Mouse (Mus musculus): ENCODE measurements around the gene Nfix.

Nfix gene

GRCm38 (mm10) chr8:84702963-84703465, 97.1 kb downstream of the Nfix start:
- CTCF ChIA-PET = interaction anchor here (0.6 kb wide), 1 partner anchor 125 kb away, joined by 4 read pairs; no protein-coding TSS in a partner anchor

- CTCF ChIA-PET = interaction anchor here (0.6 kb wide), 1 partner anchor 126 kb away, joined by 4 read pairs; no protein-coding TSS in a partner anchor
Measured at GRCm38 (mm10) chr8:84702561-84702960, 97.6 kb downstream of the Nfix start.

- CTCF ChIA-PET = no interaction called here
Measured at GRCm38 (mm10) chr8:84700941-84701911, 98.9 kb downstream of the Nfix start, which contains the start of gene Lyl1. TSS of gene Lyl1 (plus strand) at chr8:84701457.

DNA sequence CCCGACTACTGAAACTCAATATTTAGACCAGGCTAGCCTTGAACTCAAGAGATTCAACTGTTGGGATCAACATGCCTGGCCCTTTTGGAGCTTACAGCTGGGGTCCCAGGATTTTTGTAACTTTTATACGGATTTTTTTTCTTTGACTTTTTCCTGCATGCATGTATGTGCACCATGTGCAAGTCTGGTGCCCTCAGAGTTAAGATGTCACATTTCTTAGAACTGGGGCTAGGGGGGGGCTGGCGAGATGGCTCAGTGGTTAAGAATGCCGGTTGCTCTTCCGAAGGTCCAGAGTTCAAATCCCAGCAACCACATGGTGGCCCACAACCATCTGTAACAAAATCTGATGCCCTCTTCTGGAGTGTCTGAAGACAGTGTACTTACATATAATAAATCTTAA, 99.6 kb downstream of the Nfix start:
- CTCF ChIA-PET = no interaction called here

- CTCF ChIA-PET = interaction anchor here (0.9 kb wide), 1 partner anchor 8 kb away, joined by 3 read pairs; no protein-coding TSS in a partner anchor
Measured at GRCm38 (mm10) chr8:84699861-84700322, 100.3 kb downstream of the Nfix start.

GRCm38 (mm10) chr8:84698929-84699401, 101.2 kb downstream of the Nfix start:
- CTCF ChIA-PET = interaction anchor here (0.6 to 0.9 kb wide), 4 partner anchors 9 to 805 kb away, joined by 3 to 4 read pairs (median 3); no protein-coding TSS in a partner anchor

- CTCF ChIA-PET = interaction anchor here (0.6 kb wide), 1 partner anchor 82 kb away, joined by 4 read pairs; no protein-coding TSS in a partner anchor
Measured at GRCm38 (mm10) chr8:84698288-84698687, 101.9 kb downstream of the Nfix start.

DNA sequence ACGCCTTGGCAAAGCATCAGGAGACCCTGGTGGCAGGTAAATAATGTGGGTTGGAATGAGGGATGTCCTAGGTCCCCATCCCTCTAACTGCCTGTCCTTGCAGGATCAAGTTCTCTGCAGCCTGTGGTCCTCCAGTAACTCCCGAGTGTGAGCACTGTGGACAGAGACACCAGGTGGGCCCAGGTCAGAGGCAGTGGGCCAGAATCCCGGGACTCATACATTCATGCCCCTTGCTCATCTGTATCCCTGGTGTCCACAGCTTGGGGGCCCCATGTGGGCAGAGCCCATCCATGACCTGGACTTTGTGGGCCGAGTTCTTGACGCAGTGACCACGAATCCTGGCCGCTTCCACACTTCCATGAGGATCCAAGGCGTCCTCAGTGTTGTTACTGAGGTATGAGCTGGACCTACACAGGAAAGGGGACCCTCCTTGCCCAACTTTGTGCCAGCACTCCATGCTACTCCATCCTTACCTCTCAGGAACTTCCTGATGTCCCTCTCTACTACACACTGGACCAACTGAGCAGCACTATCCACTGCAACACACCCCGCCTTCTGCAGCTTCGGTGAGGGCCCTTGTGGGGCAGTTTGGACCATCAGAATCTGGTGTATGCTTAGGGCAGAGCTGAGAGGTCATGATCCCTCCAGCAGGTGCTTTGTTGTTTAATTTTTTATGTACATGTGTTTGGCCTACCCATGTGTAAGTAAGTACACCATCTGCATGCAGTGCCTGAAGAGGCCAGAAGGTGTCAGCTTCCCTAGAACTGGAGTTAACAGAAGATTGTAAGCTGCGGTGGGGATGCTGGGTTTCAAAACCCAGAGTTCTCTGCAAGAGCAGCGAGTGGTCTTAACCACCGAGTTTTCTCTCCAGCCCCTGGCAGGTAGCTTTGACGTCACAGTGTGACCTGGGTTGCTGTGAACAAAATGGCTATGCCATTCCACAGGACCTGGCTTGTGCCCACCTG, 102.7 kb downstream of the Nfix start:
- CTCF ChIA-PET = interaction anchor here (0.5 kb wide), 1 partner anchor 143 kb away, joined by 11 read pairs; the partner anchor contains the start of gene Rad23a

DNA sequence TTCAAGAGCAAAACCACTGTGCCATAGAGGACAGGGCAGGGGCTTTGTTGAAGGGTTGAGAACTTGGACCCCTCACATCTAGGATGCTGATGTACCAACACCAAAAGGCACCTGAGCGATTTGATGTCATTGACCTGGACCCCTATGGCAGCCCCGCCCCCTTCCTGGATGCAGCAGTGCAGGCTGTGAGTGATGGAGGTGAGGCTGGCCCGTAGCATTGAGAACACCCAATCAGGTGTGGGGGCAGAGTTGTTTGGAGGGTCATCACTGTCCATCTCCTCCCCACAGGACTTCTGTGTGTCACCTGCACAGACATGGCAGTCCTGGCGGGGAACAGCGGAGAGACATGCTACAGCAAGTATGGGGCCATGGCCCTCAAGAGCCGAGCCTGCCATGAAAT, 105.0 kb downstream of the Nfix start:
- CTCF ChIA-PET = interaction anchor here (1.0 kb wide), 1 partner anchor 13 kb away, joined by 5 read pairs; no protein-coding TSS in a partner anchor

DNA sequence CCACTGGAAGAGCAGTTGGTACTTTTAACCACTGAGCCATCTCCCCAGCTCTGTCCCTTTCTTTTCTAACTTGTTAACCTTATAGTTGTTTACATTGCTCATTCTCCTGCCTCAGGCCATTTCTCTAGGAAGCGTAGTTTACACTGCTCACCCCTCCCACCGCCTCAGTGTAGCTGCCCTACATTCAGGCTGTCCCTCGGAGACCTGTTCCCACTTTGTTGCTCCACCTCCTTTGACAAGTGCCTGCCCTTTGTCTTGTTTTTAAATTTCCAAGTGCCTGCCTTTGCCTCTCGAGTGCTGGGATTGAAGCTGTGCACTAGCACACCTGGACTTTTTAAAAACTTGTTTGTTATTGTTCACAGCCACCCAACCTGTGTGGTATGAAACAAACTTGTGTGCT, 106.8 kb downstream of the Nfix start:
- CTCF ChIA-PET = interaction anchor here (0.6 kb wide), 1 partner anchor 55 kb away, joined by 7 read pairs; no protein-coding TSS in a partner anchor

DNA sequence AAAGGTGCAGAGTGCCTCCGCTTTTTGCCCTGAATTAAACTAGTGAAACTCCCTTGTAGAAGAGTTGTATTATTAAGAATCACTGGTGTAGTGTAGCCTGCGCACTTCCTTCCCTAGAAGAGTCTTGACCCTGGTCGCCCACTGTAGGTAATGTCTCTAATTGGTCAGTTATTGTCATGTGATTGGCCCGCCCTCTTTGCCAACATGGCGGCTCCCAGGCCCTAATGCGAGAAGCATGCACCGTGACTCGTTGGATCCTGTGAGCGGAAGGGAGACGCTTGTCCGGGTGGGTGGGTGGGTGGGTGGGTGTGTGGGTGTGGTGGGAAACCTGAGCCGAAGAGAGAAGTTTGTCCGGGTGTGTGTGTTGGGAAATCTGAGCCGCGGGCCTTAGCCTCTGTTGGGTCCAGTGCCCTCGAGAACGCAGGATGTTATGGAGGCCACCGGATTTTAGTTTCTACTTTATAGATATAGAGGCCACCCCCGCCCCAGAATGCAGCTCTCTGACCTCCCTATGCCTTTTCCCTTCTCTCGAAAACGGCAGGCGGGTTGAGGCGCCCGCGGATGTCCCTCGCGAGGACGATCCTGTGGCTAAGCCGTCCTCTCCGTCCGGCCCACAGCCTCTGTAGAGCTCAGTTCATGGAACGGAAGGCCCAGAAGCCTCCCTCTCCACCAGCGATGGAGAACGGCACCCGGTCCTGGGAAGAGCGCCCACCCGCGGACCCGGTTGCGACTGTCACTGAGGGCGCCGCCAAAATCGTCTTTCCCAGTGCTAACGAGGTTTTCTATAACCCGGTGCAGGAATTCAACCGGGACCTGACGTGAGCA, 110.8 kb downstream of the Nfix start:
- CTCF ChIA-PET = no interaction called here

GRCm38 (mm10) chr8:84687705-84688100, 112.4 kb downstream of the Nfix start, which contains the start of gene Nacc1:
TSS of gene Nacc1 (minus strand) at chr8:84687862.
- CTCF ChIA-PET = interaction anchor here (0.6 kb wide), 1 partner anchor 19 kb away, joined by 3 read pairs; no protein-coding TSS in a partner anchor

DNA sequence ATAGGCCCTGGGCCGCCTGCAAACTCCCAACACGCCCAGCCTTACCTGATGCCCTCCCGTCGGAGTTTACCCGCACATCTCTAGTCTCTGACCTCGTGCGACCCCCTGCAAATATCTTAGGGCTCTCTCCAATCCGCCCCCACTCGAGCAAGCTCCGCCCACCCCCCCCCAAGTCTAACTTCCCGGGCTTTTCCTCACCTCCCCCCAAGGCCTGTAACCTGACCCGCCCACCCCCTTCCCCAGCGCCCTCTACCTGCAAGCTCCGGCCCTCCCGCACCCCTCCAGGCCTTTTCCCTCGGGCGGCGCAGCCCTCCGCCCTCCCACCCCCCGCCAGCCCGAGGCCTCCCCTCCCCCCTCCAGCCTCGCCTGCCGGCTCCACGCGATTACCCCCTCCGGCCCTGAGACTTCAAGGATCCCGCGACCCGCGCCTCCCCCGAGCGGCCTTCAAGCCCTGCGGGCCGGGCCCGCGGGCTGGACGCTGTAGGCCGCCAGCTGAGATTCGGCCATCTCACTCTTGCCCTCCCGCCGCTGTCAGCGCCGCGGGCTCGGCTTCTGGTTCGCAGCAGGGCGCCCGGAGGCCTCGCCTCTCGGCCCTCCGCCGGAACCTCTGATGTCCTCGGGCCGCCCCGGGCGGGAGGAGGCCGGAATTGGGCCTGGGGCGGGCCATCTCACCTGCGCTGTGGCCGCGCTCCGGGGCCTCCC, 113.0 kb downstream of the Nfix start:
- CTCF ChIA-PET = interaction anchor here (0.6 to 0.7 kb wide), 3 partner anchors 20 to 507 kb away, joined by 3 to 5 read pairs (median 3); no protein-coding TSS in a partner anchor

GRCm38 (mm10) chr8:84686191-84687002, 113.7 kb downstream of the Nfix start, which contains the start of gene Trmt1:
TSS of gene Trmt1 (plus strand) at chr8:84686307.
- CTCF ChIA-PET = interaction anchor here (0.6 to 0.7 kb wide), 3 partner anchors 50 to 506 kb away, joined by 3 to 9 read pairs (median 5); no protein-coding TSS in a partner anchor

DNA sequence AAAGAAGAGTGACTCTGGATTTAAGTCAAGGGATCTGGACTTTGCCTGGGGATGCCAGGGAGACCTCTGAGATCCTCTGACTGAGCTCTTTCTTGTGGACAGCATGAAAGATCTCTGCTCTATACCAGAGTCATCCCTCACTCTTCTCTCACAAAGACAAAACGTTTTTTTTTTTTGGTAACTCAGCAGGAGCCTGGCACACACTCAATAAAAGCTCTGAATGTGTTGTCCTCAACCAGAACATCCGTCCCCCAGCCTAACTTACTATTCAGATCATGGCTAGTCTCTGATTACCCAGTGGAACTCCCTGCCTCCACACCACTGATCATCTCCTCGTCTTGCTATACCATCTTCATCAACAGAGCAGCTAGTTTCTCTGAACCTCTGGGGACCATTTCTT, 115.6 kb downstream of the Nfix start:
- CTCF ChIA-PET = no interaction called here

DNA sequence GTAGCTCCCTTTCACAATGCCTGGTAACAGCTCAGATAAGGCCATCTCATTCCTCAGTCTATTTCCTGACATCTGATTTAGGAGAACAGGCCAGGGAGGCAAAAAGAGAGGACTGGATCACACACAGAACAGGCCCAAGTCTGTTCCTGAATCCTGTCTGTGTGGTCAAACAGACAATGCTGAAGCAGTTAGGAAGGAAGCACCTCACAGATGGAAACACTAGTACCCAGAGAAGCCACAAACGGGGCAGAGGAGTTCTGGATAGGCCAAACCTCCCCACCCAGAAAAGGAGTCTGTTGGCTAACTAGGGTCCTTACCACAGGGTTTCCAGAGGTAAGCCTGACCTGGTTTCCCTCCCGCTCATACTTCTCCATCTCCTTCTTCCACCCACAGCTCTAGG, 117.9 kb downstream of the Nfix start:
- CTCF ChIA-PET = interaction anchor here (0.6 kb wide), 1 partner anchor 165 kb away, joined by 3 read pairs; no protein-coding TSS in a partner anchor

GRCm38 (mm10) chr8:84681476-84681875, 118.7 kb downstream of the Nfix start:
- CTCF ChIA-PET = interaction anchor here (0.6 kb wide), 2 partner anchors 56 to 166 kb away, joined by 3 read pairs; no protein-coding TSS in a partner anchor

- CTCF ChIA-PET = no interaction called here
Measured at GRCm38 (mm10) chr8:84677305-84677704, 122.8 kb downstream of the Nfix start.

Measured in spleen, embryonic (tissue).